Mouse (Mus musculus) adrenal gland (tissue): ENCODE measurements around the gene Gucy1b2.

Source experiments
- intact Hi-C: fragments of 180-260 bp; cut with DNase I; formaldehyde crosslinking; loops from one replicate; pipeline ENCODE4 v1.15.1; 2025

The Gucy1b2 gene

DNA sequence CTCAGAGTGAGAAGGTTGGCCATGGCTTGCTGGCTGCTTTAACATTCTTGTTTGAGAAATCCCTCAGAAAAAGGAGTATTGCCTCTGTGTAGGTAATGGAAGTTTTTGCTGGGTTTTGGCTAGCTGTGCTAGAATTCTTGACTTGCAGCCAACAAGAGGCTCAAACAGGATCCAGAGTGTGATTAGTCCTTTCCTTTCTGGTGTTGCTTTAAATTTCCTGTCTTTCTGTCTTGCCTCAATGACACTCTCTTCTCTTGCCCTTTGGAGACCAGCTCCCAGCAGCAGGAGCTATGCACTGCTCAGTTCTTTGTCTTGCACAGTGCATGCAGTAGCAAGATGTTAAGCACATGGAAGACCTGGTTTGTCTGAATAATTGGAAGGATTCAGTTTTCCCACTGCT lies 80.4 kb downstream of the Gucy1b2 start:
- intact Hi-C loops, result no loop called here

DNA sequence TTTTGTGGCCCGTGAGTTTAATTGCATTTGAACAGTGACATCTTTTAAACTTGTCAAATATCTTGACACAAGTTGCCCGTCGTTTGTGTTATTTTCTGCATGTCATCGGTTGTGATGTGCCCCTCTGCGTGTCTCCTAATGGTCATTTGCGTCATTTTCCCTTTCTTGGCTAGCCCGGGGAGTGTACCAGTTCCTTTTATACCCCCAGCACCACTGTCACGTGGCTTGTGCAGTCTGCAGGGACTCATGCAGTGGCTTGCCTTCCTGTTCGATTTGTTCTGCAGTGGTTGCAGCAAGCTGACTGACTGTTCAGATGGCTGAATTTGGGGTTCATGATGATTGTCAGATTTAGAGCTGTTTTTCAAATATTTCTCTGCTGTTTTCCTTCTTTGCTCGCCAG lies 82.1 kb downstream of the Gucy1b2 start:
- intact Hi-C loops, result no loop called here

DNA sequence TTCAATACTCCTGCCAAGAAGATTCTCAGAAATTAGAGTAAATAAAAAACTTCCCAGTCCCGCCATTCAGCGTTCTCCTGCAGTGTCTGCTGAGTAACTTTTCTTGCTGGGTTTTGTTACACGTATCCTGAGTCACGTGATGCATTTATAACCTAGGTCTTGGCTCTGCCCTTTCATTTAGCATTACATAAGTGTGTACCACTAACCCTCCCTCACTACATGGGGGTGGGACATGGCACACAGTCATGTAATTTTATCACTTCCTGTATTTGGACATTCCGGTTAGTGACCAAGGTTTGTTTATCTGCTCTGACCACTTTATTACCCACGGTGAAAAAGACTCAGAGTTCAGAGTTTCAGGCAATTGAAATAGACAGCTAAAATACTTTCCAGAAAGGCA lies 85.3 kb downstream of the Gucy1b2 start:
- intact Hi-C loops, result no loop called here

DNA sequence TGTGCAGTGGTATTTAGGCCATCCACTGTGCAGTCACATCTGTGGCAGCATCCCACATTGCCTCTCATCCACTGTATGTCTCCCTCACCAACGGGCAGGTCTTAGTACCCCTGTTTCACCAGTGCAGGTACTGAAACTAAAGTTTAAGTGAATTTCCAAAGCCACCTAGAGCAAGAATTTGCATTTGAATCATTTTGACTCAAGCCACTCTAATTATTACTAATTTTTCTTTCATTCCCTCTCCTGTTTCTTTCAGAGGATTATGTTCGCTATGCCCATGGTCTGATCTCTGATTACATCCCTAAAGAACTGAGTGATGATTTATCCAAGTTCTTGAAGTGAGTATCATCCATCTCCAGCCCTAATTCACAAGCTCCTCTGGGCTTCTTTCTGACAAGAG lies 92.3 kb downstream of the Gucy1b2 start:
- intact Hi-C loops, result no loop called here

DNA sequence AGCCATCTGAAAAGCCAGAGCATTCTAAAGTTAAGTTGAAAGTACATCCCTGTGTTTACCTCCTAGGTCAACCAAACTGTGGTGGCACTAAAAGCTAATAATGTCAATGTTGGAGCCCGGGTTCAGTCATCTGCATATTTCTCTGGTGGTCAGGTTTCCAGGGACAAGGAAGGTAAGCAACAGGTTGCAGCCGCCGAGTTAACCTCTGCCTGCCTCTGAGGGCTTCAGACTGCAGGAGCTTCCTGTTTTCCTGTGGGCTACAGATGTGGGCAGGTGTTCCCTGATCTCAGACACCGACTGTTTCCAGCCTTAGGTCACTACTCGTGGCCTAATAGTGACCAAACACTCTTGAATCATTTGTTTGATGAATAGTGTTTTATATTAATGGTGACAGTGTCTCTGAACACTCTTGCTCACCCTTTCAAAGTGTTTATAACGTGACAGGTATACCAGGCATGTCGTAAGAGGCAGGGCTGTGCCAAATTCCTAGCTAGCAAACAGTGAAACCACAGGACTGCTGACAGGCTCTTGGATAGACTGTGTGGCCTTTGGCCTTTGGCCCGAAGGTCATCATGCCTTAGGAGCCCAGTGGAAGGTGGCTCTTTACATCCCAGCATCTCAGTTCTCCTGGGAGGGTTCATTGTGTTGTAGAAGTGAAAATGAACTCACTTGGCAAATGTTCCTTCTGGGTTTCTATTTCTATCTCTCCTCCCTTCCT lies 94.7 kb downstream of the Gucy1b2 start:
- intact Hi-C loops, result no loop called here

DNA sequence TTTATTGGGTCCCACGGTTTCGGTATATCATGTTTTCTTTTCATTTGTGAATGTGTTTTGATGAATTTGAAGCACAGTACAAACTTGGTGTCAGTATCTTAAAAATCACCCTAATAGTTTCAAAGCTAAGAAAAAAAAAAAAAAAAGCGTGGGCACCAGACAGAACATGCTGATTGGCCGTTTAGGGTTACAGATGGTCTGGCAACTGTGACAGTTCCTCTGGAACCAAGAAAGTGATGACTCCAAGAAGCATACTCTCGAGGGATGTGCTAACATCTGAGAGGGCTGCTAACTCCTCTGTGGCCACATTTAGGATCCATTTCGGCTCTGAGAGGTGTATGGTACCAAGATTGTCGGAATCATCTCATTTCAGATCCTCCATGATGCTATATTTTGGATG lies 100.9 kb downstream of the Gucy1b2 start:
- intact Hi-C loops, result no loop called here

DNA sequence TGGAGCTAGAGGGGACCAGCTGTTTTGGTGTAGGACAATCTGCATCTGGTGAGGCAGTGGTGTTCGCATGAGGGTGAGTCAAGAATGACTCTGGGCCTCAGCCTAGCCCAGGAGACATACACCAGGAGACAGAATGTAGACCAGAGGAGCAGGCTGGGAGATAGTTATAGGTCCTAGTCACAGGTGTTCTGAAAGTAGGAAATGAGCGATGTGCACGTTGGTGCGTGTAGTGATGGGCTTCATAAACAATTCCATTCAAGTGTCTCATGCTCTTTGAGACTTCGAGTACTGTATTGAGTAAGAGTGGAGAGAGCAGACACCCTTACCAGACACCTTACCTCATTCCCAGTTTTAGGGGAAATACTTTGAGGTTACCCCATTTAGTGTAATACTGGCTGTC lies 102.3 kb downstream of the Gucy1b2 start:
- intact Hi-C loops, result no loop called here

DNA sequence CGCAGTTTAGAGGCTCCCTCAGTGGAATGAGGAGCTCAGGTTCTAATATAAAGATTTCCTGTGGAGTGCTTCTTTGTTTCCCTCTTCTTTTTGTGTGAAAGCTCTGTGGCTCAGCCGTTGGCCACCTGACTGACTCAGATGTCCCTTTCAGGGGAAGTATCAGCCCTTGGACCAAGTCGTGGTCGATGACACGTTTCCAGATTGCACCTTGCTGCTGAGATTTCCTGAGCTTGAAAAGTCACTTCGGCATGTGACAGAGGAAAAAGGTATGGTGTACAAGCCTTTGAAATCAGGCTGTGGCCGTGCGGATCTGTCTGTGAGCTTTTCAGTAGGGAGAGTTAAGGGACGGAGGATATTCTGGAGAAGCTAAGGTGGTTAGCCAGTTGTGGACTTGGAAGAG lies 102.7 kb downstream of the Gucy1b2 start:
- intact Hi-C loops, result no loop called here

DNA sequence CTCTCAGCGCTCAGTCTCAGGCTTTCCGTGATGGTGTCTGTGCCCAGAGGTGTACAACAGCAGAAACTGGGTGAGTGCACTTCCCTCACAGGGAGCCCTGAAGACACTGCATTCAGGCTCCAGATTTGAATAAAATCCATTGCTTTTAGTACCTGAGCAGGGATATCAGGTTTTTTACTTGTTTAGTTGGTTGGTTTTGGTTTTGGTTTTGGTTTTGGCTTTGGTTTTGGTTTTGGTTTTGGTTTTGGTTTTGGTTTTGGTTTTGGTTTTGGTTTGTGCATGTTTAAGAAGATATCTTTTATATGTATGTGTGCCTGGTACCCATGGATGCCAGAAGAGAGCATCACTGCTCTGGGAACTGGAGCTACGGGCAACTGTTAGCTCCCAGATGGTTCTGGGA lies 105.2 kb downstream of the Gucy1b2 start:
- intact Hi-C loops, result no loop called here

DNA sequence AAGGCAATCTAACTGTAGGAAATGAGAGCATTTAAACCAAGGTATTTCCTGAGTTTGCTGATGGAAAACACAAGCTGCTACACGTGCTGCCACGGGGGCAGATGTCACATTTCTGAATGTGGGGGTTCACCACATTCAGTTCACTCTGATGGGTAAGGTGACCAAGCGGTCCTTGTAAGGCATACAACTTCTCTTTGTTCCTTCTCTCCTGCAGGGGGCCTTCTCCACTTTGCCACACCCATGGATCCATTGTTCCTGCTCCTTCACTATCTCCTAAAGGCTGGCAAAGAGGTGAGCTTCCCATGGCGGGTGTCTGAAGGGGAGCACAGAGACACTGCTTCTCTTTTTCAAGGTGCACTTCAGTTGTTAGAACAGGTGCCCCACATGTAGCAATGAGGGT lies 105.9 kb downstream of the Gucy1b2 start:
- intact Hi-C loops, result no loop called here

DNA sequence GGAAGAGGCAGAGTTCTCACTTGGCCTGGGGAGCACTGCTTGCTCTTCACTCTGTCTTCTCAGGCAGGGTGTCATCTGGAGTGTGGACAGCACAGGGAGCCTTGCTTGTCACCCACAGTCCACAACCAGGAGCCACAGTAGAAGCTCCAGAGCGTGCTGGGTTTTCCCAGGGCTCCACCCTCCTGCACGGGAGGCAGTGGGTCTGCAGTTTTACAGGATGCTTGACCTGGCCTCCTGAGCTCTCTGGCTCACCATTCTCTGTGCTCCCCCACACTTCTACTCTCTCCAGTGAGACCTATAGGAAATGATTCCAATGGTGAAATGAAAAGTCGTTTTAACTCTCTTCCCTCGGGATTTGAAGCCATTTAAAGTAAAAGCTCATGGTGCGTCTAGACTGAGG lies 106.3 kb downstream of the Gucy1b2 start:
- intact Hi-C loops, result no loop called here

DNA sequence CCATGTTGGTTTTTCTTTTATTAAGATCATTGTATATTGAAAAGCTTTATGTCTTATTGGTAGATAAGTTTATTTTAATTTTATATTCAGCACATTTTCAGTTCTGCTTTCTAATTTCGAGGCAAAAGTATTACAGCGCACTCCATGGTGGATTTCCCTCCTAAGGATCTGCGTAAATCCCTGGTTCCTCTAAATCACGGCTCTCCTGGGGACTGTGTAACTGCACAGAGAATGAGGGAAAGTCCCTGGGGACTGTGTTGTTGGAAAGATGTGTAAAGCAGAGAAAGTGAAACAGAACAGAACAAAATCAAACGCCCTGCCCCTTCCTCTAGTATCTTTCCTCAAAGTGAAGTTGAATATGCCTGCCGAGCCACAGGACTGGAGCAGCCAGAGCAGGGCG lies 109.0 kb downstream of the Gucy1b2 start:
- intact Hi-C loops, result no loop called here

DNA sequence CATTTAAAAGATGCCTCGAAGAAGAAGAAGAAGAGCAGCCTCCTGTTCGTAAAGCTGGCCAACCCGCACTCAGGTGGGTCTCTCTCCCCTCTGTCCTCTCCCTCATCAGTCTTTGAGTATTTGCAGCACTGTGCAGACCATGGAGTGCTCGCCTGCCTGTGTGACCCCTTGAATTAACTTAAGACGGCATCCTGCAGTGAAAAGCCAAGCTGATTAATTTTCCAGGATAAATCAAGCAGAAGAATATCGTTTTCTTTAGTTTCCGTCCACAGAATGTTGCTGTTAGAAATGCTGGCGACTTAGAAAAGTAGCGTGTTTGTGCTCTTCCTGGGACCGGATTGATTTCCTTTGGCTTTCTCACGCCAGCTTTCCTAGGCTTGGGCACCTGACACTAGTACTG lies 109.5 kb downstream of the Gucy1b2 start:
- intact Hi-C loops, result no loop called here
